Mouse (Mus musculus): ENCODE measurements at regions not wholly inside any gene's neighbourhood (a gene's known extent, or its start where the extent isn't known, plus 50 kb on each side); places are given as distances from the start of the nearest gene placed in this dataset.

- H3K4me1 ChIP-seq (ENCODE audit: insufficient read depth, low read length): peaks cover 5% of the 10 kb centered on the region; the same call in 1 of the 2 replicates
- H3K27ac ChIP-seq (ENCODE audit: low read depth, low read length): no peak overlapping the region
- DNase-seq (ENCODE audit: low spot score): no peak
- no peaks in the 10 kb centered on the region for H3K9me3 ChIP-seq (ENCODE audit: low read length)
- ATAC-seq (ENCODE audit: low FRiP score): no peak
- H3K4me2 ChIP-seq (ENCODE audit: low read depth, low read length, poor library complexity, severe bottlenecking): no peak overlapping the region
- 46% methylated on average over 14 of the region's 14 CpGs for WGBS
- no peak for TF ChIP-seq CTCF (IDR thresholded peaks at IDR 0.05)
- H3K27me3 ChIP-seq (ENCODE audit: insufficient read depth, low read length): peaks cover 6% of the 10 kb centered on the region
- no peak overlapping the region for H3K4me3 ChIP-seq (ENCODE audit: low read depth, low read length)
- H3K9ac ChIP-seq (replicated peaks; ENCODE audit: low read length, poor library complexity, severe bottlenecking): no peak overlapping the region
- H3K36me3 ChIP-seq (ENCODE audit: insufficient read depth, low read length): no peaks in the 10 kb centered on the region
Measured at GRCm38 (mm10) chr10:117575404-117576153, 53.7 kb upstream of the Cpm start.

- no peaks in the 10 kb centered on the region for H3K36me3 ChIP-seq (ENCODE audit: insufficient read depth, low read length)
- ATAC-seq (ENCODE audit: low FRiP score) (no peak), DNase-seq (ENCODE audit: low spot score) (no peak)
- no peak overlapping the region for H3K4me3 ChIP-seq (ENCODE audit: low read depth, low read length)
- no peak overlapping the region for H3K9ac ChIP-seq (replicated peaks; ENCODE audit: low read length, poor library complexity, severe bottlenecking)
- 93% methylated on average over 3 of the region's 3 CpGs for WGBS
- no peak for TF ChIP-seq CTCF (IDR thresholded peaks at IDR 0.05)
- H3K4me2 ChIP-seq (ENCODE audit: low read depth, low read length, poor library complexity, severe bottlenecking): no peak overlapping the region
- no peaks in the 10 kb centered on the region for H3K9me3 ChIP-seq (ENCODE audit: low read length)
- peaks cover 5% of the 10 kb centered on the region; the same call in 1 of the 2 replicates for H3K4me1 ChIP-seq (ENCODE audit: insufficient read depth, low read length)
- H3K27me3 ChIP-seq (ENCODE audit: insufficient read depth, low read length): peaks cover 6% of the 10 kb centered on the region
- no peak overlapping the region for H3K27ac ChIP-seq (ENCODE audit: low read depth, low read length)
Measured at GRCm38 (mm10) chr10:117574915-117575314, 54.4 kb upstream of the Cpm start.

- no peaks in the 10 kb centered on the region for H3K9me3 ChIP-seq (ENCODE audit: low read length)
Measured at GRCm38 (mm10) chr10:117574056-117574727, 55.1 kb upstream of the Cpm start.

GRCm38 (mm10) chr10:117573596-117573850 lies 55.8 kb upstream of the Cpm start:
- no peak for DNase-seq (ENCODE audit: low spot score)
- H3K27ac ChIP-seq (ENCODE audit: low read depth, low read length): no peak overlapping the region
- H3K4me2 ChIP-seq (ENCODE audit: low read depth, low read length, poor library complexity, severe bottlenecking): no peak overlapping the region
- peaks cover 5% of the 10 kb centered on the region; the same call in 1 of the 2 replicates for H3K4me1 ChIP-seq (ENCODE audit: insufficient read depth, low read length)
- H3K36me3 ChIP-seq (ENCODE audit: insufficient read depth, low read length): no peaks in the 10 kb centered on the region
- H3K9ac ChIP-seq (replicated peaks; ENCODE audit: low read length, poor library complexity, severe bottlenecking): no peak overlapping the region
- WGBS: 88% methylated on average over 3 of the region's 3 CpGs
- no peak for ATAC-seq (ENCODE audit: low FRiP score)
- no peaks in the 10 kb centered on the region for H3K9me3 ChIP-seq (ENCODE audit: low read length)
- peaks cover 6% of the 10 kb centered on the region for H3K27me3 ChIP-seq (ENCODE audit: insufficient read depth, low read length)
- TF ChIP-seq CTCF (IDR thresholded peaks at IDR 0.05): no peak
- no peak overlapping the region for H3K4me3 ChIP-seq (ENCODE audit: low read depth, low read length)

More at GRCm38 (mm10) chr10:117574056-117574727, 55.1 kb upstream of the Cpm start:
- Histone ChIP-seq H3K27ac (ENCODE audit: low read depth, low read length) (no peak overlapping the region), H3K4me2 (ENCODE audit: low read depth, low read length, poor library complexity, severe bottlenecking) (no peak overlapping the region), H3K4me3 (ENCODE audit: low read depth, low read length) (no peak overlapping the region), H3K27me3 (ENCODE audit: insufficient read depth, low read length) (peaks cover 6% of the 10 kb centered on the region), H3K4me1 (ENCODE audit: insufficient read depth, low read length) (peaks cover 5% of the 10 kb centered on the region; the same call in 1 of the 2 replicates), H3K36me3 (ENCODE audit: insufficient read depth, low read length) (no peaks in the 10 kb centered on the region), H3K9ac (replicated peaks; ENCODE audit: low read length, poor library complexity, severe bottlenecking) (no peak overlapping the region)
- 95% methylated on average over 6 of the region's 6 CpGs for WGBS
- no peak for ATAC-seq (ENCODE audit: low FRiP score)
- DNase-seq (ENCODE audit: low spot score): no peak
- no peak for TF ChIP-seq CTCF (IDR thresholded peaks at IDR 0.05)

- Histone ChIP-seq H3K4me1 (ENCODE audit: insufficient read depth, low read length) (peaks cover 5% of the 10 kb centered on the region; the same call in 1 of the 2 replicates), H3K4me2 (ENCODE audit: low read depth, low read length, poor library complexity, severe bottlenecking) (no peak overlapping the region), H3K9me3 (ENCODE audit: low read length) (no peaks in the 10 kb centered on the region), H3K27me3 (ENCODE audit: insufficient read depth, low read length) (peaks cover 6% of the 10 kb centered on the region), H3K27ac (ENCODE audit: low read depth, low read length) (no peak overlapping the region), H3K4me3 (ENCODE audit: low read depth, low read length) (no peak overlapping the region), H3K9ac (replicated peaks; ENCODE audit: low read length, poor library complexity, severe bottlenecking) (no peak overlapping the region), H3K36me3 (ENCODE audit: insufficient read depth, low read length) (no peaks in the 10 kb centered on the region)
- DNase-seq (ENCODE audit: low spot score) (no peak), ATAC-seq (ENCODE audit: low FRiP score) (no peak)
- TF ChIP-seq CTCF (IDR thresholded peaks at IDR 0.05): no peak
- 49% methylated on average over 13 of the region's 13 CpGs for WGBS
Measured at GRCm38 (mm10) chr10:117572746-117573595, 56.3 kb upstream of the Cpm start.

Data from midbrain, postnatal 0 days (tissue).